Mouse (Mus musculus) heart, postnatal 0 days (tissue): ENCODE measurements around the gene Trmt13.

Experiments
- CTCF ChIP-seq: IDR thresholded peaks from 2 replicates; pipeline ENCODE4 v1.5.1; 2016; ENCODE audit warnings: antibody characterized with exemption, control low read depth, low read depth
- EP300 ChIP-seq: IDR thresholded peaks from 2 replicates; pipeline ENCODE4 v1.6.1; 2016; ENCODE audit warnings: antibody characterized with exemption, low read depth

GRCm38 (mm10) chr3:116632971-116633370, 18.6 kb upstream of the Trmt13 start:
- TF ChIP-seq CTCF (no peak), EP300 (no peak)
